Mouse (Mus musculus) testis, adult 2 months (tissue): ENCODE results near the gene Dlg2. TPM values are rescaled to one million over a fixed set of nuclear protein-coding genes. Genes with fewer than 3 reads are reported as not detected.

Source experiments
- H3K27ac ChIP-seq: fragments of 200-500 bp; 2 replicates; pipeline ENCODE4 v1.5.1; 2012; ENCODE audit warnings: low read depth, low read length; ENCODE audit not compliant: control insufficient read depth, insufficient read depth
- H3K27me3 ChIP-seq: fragments of 200-500 bp; 2 replicates; pipeline ENCODE4 v1.6.1; 2012; ENCODE audit warnings: mild to moderate bottlenecking, low read length, moderate library complexity; ENCODE audit not compliant: control insufficient read depth, insufficient read depth
- H3K36me3 ChIP-seq: fragments of 200-500 bp; 2 replicates; pipeline ENCODE4 v1.6.1; 2012; ENCODE audit warnings: mild to moderate bottlenecking, low read length; ENCODE audit not compliant: control insufficient read depth, insufficient read depth
- H3K4me1 ChIP-seq: fragments of 200-500 bp; 2 replicates; pipeline ENCODE4 v1.6.1; 2012; ENCODE audit warnings: low read length; ENCODE audit not compliant: control insufficient read depth, insufficient read depth
- H3K4me3 ChIP-seq: fragments of 200-500 bp; 2 replicates; pipeline ENCODE4 v1.5.1; 2012; ENCODE audit warnings: low read depth, mild to moderate bottlenecking, low read length, moderate library complexity, mixed read lengths; ENCODE audit not compliant: control insufficient read depth
- CTCF ChIP-seq: fragments of 200-500 bp; IDR thresholded peaks from 2 replicates; pipeline ENCODE4 v1.5.1; 2012; ENCODE audit warnings: low read depth, mild to moderate bottlenecking, inconsistent platforms, low read length, moderate library complexity; ENCODE audit not compliant: control insufficient read depth, insufficient read depth, insufficient replicate concordance
- POLR2A ChIP-seq: fragments of 200-500 bp; IDR thresholded peaks from 2 replicates; pipeline ENCODE4 v1.6.1; 2012; ENCODE audit warnings: low read depth, mild to moderate bottlenecking, inconsistent platforms, low read length, moderate library complexity; ENCODE audit not compliant: control insufficient read depth
- polyA plus RNA-seq: library from polyadenylated mRNA; depleted of rRNA; stranded (reverse); fragments of >200 nt; gene quantifications from 2 replicates; pipeline ENCODE4 v1.2.3, GENCODE M21; 2012

The Dlg2 gene
- polyA plus RNA-seq, 1 experiment, result 13.3 TPM

DNA sequence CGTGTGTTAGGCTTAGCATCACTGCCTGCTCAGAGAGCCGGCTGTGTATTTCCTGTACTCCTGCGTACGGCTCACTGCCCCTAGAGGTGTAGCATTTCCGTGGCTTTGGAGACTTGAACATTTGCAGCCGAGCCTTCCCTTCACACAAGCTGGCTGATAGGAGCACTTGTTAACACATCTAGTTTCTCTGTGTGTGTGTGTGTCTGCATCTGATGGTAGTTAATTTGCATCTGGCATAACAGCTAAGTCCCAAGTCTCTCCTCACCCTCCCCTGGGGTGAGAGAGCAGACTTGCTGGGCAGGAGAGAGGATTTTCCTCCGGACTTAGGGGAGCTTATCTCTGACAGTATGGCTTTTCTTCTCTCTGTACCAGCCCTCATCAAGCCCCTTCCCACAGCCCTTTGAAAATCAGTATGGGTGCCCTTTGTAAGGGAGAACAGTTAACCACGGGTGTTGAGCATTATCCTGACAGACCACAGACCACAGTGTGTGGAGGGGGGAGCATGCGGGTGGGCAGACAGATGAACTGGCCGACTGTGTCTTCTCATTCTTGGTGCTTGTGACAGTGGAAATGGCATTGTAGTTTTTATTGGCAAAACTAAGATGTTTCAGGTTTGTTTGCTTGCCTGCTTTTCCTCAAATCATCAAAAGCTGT lies 1705.6 kb downstream of the Dlg2 start:
- peaks cover 8% of the 10 kb centered on the region for H3K4me1 ChIP-seq
- no peak overlapping the region for H3K4me3 ChIP-seq
- H3K27ac ChIP-seq, result no peak overlapping the region
- no peaks in the 10 kb centered on the region for H3K27me3 ChIP-seq
- H3K36me3 ChIP-seq, result no peaks in the 10 kb centered on the region
- TF ChIP-seq CTCF, result no peak
- no peak for TF ChIP-seq POLR2A

DNA sequence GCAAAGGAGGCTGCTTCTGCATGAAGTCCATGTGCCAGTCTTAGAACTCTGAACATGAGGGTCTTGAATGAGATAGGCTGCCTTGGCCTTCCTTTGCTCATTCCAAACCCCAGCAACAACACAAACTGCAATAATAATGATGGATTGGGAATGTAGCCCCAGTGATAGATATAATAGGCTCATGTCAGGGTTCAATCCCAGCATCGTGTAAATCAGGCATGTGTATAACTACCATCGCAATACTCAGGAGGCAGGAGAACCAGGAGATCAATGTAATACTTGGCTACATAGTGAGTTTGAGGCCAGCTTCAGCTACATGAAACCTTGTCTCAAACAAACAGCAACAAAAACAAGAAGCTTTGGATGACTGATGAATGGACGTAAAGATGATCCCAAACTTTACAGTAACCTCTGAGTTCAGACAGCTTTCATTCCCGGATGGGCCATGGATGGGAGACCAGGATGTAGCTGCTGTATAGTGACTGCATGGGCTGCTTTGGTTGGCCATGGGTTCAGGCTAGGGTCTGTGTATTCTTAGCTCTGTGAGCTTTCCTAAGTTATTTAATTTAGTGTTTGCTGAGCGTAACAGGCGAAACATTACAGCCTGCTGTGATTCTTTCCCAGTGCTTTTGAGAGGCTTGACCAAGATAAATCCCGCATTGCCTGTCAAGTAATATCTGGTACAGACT lies 1708.0 kb downstream of the Dlg2 start:
- H3K27ac ChIP-seq, result no peak overlapping the region
- no peaks in the 10 kb centered on the region for H3K36me3 ChIP-seq
- TF ChIP-seq POLR2A (no peak), CTCF (no peak)
- peaks cover 8% of the 10 kb centered on the region for H3K4me1 ChIP-seq
- no peaks in the 10 kb centered on the region for H3K27me3 ChIP-seq
- H3K4me3 ChIP-seq, result no peak overlapping the region

DNA sequence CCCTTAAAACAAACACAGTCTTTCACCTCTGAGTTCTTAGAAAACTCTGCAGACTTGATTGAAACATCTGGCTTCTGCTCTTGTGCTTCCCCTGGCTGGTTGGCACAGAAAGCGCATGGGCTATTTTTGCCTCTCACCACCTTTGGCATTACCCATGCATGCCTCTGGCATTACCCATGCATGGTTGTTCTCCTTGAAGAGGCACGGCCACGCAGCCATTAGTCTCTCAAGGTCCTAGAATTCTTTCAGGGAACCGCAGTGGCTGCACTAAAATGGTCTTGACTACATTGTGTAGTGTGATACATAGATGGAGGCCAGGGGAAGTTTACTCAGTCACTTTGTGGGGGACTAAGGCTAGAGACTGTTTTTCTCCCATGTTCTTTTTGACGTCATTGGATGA lies 1709.9 kb downstream of the Dlg2 start:
- Histone ChIP-seq H3K4me1 (no peaks in the 10 kb centered on the region), H3K27ac (no peak overlapping the region), H3K27me3 (no peaks in the 10 kb centered on the region), H3K4me3 (no peak overlapping the region), H3K36me3 (no peaks in the 10 kb centered on the region)
- TF ChIP-seq POLR2A (no peak), CTCF (no peak)

DNA sequence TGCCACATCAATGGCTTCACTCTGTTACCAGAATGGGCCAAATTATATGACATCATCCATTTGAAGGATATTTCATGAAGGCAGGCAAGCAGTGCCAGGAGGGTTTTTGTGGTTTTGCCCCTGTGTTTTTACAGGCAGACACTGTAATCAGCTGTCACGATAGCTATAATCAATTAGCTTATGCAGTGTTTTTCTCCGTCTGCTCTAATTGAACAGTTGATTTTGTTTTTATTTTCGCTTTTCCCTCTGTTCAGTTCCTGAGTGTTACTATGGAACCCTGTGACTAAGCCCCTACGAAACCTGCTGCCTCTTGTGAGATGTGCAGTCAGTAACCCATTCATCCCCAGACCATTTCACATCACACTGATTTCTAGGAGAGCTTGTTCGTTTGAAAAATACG lies 1712.7 kb downstream of the Dlg2 start:
- no peak overlapping the region for H3K27ac ChIP-seq
- no peaks in the 10 kb centered on the region for H3K36me3 ChIP-seq
- no peak overlapping the region for H3K4me3 ChIP-seq
- no peaks in the 10 kb centered on the region for H3K27me3 ChIP-seq
- TF ChIP-seq CTCF (no peak), POLR2A (no peak)
- H3K4me1 ChIP-seq, result no peaks in the 10 kb centered on the region

DNA sequence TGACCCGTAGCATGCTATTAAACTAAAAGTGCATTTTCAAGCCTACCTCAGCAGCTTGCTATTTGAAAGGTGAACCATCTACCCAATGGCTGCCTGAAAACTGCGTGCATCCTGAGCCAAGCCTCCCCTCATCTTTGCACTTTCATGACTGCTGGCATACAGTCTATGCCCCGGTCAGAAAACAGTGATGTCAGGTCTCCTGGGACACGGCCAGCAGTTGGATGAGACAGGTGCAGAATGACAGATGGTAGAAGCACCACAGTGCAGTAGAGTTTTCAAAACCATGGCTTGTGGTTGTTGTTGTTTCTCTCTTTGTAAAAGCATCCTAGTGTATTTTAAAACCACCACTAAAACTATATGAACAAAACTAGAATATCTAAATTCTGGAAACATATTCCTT lies 1719.5 kb downstream of the Dlg2 start:
- Histone ChIP-seq H3K4me3 (no peak overlapping the region), H3K36me3 (no peaks in the 10 kb centered on the region), H3K27ac (no peak overlapping the region), H3K4me1 (no peaks in the 10 kb centered on the region), H3K27me3 (no peaks in the 10 kb centered on the region)
- TF ChIP-seq CTCF, result no peak

DNA sequence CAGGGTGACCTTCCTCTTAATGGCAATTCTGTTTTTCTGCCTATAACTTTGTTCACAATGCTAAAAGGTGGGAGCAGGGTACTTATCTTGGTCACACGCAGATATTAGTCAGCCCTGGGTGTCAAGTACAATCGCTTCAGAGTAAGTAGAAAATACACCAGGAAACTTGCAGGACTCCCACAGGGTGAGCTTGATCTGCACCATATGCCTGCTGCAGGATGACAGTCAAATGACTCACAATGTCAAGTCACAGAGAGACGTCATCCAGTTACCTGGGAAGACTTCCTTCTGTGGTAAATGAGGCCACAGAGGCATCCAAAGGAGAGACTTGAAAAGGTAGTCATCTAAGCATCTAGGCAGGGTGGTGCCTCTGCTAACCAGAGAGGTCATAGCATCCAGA lies 1721.1 kb downstream of the Dlg2 start:
- no peaks in the 10 kb centered on the region for H3K36me3 ChIP-seq
- no peaks in the 10 kb centered on the region for H3K27me3 ChIP-seq
- no peak overlapping the region for H3K27ac ChIP-seq
- no peaks in the 10 kb centered on the region for H3K4me1 ChIP-seq
- TF ChIP-seq CTCF (no peak), POLR2A (no peak)
- H3K4me3 ChIP-seq, result no peak overlapping the region

DNA sequence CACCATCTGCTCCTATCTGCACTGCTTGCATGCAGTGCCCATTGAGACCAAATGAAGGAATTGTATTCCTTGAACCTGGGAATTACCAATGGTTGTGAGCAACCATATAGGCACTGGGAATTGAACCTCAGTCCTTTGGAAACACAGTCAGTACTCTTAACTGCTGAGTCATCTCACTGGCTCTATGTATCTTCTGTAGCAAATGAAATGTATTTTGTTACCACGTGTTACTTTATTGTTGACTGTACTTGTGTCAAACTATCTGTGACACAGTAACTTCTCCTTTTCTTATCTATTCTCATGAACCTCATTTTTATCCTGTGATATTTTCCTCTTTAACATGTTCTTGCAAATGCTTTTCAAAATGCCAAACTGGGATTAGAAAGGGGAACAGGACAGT lies 1722.7 kb downstream of the Dlg2 start:
- no peaks in the 10 kb centered on the region for H3K27me3 ChIP-seq

DNA sequence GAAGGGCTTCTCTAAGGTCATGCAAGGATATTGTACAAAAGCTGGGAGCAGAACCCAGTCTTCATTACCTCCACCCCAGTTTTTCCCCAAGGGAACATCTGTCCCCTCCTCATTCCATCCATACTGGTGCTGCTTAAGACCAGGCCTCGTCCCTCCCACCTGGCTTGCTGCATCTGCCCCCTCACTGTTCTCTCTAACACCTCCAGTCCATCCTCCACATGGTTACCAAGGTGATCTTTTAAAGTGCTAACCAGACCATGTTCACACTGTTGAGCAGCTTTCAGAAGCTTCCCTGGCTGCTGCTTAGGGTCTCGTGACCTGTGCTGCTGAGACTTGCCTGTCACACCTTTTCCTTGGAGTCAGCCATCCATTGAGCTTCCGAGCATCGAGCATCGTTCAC lies 1734.2 kb downstream of the Dlg2 start:
- Histone ChIP-seq H3K4me1 (no peaks in the 10 kb centered on the region), H3K27ac (no peak overlapping the region), H3K27me3 (no peaks in the 10 kb centered on the region), H3K36me3 (no peaks in the 10 kb centered on the region), H3K4me3 (no peak overlapping the region)
- TF ChIP-seq CTCF, result no peak
- no peak for TF ChIP-seq POLR2A

More for the DNA sequence above, 1722.7 kb downstream of the Dlg2 start:
- H3K36me3 ChIP-seq, result no peaks in the 10 kb centered on the region
- TF ChIP-seq CTCF, result no peak
- TF ChIP-seq POLR2A, result no peak
- H3K27ac ChIP-seq, result no peak overlapping the region
- H3K4me1 ChIP-seq, result no peaks in the 10 kb centered on the region
- no peak overlapping the region for H3K4me3 ChIP-seq
